Mouse (Mus musculus) adrenal gland, postnatal 10 days (tissue): Measurements from ENCODE around the gene Akain1. TPM values are rescaled to one million over a fixed set of nuclear protein-coding genes. Genes with fewer than 3 reads are reported as not detected.

Experiments used
- DNase-seq: peaks from one replicate; pipeline ENCODE4 v3.0.0; 2021; ENCODE audit warnings: mixed read lengths
- long read RNA-seq, 2 experiments: library from polyadenylated mRNA; stranded (forward); transcript quantifications; one replicate each; pipeline ENCODE4 v2.0.0; 2021
- total RNA-seq, 2 experiments: library from RNA; stranded (reverse); gene quantifications; 2 replicates each; pipeline ENCODE4 v1.2.3; 2021

Gene Akain1
- total RNA-seq, result not detected
- long read RNA-seq, experiment 1, partial matches to known transcripts, result 0 of 1 reads
- long read RNA-seq, experiment 1, other reads (novel, unspliced or antisense), result 0 of 1 reads
- long read RNA-seq, experiment 2, result 0 reads

DNA sequence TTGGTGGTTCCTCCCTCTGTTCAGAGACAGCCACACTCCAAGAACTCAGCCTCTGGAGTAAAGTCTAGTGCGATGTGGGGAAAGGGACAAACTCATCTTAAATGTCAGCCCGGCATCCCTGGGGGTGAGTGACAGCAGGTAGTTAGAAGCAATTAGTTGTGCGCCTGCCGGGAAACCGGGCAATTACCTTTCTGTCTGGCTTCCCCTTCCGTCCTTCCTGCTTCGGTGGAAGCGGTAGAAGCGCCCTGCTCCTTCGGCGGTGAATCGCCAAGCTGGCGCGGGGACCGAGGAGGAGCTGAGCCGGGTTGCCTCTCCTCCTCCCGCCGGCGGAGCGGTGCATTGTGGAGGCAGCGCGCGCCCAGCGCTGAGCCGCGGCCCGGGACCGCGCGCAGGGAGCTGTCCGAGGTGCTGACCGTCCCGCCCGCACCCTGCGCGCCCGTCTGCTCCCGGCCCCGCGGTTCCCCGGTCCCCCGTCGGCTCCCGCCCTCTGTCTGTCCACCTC is at the start of gene Akain1:
Gene Akain1 (plus strand): TSS at position 337 of the 502 bp plus-strand sequence.
- peak; percentile 92 for DNase-seq

- peak; percentile 43 for DNase-seq
Observed at GRCm38 (mm10) chr17:69396147-69397033, 42.7 kb upstream of the Akain1 start.

DNA sequence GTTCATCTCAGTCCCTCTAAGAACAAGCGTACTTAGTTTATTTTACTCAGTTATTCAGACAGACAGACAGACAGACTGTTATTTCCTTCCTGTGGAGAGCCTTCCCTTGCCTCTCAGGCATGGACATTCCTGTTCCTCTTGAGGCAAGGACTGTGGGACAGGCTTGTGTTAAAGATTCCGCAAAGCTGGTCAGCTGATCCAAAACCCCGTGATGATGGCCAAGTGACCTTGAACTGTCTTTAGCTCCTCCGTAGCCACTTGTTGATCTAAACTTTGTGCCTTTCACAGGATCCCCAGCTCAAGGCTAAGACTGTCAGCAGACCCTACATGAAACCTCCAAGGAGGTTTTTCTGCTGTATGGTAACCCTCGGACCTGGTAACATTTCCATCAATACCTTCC is 42.0 kb upstream of the Akain1 start:
- DNase-seq, result no peak

DNA sequence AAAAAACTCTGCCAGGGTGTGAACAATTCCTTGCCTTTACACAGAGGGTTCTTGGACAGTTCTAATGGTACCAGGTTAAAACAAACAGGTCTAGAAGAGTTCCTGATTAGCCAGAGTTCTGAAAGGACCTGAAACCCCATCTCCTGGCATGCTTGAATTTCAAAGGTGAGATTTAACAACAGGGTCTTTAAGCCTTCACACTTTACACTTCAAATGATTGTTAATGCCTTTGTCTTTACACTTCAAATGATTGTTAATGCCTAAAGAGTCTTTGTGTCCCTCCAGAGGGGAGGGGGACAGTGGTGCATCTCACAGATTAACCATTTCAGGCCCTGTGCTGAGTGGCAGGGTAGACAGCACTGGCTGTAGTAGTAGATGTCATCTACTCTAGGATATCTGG is 41.0 kb upstream of the Akain1 start:
- DNase-seq, result no peak

DNA sequence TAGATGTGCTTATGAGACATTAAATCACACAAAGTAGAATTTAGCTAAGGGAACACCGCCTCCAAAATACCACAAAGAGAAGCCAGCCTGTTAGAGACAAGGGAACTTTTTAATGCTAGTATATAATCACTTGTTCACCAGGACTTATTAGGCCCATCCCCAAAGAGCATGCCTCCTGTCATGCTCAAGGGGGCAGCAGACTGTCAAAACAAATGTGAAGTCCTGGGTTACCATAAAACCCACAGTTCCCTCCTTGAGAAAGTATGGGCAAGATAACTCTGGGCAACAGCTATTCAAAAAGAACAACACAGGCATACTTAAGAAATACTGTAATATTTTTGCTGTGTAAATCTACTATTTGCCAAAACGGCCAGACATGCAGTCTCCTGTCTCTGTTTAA is 38.0 kb upstream of the Akain1 start:
- no peak for DNase-seq

DNA sequence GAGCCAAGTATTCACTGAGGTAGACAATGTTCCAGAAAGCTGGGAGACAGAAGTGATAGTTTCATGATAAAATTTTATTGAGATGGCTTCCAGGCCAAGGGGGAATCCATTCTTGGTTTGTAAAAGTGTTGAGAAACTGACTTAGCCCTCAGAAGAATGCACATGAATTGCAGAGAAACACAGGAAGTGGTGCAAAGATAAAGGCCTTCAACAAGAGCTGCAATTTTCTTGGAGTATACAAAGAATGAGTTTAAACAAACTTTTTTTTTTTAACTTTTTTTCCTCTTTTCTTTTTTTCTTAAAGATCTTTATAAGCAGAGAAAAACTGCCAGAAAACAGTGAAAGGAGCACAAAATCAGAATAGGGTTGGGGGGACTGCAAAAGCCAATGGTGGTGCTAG is 23.0 kb upstream of the Akain1 start:
- no peak for DNase-seq

- DNase-seq, result peak; percentile 98
Observed at GRCm38 (mm10) chr17:69416920-69417661, 22.0 kb upstream of the Akain1 start.

DNA sequence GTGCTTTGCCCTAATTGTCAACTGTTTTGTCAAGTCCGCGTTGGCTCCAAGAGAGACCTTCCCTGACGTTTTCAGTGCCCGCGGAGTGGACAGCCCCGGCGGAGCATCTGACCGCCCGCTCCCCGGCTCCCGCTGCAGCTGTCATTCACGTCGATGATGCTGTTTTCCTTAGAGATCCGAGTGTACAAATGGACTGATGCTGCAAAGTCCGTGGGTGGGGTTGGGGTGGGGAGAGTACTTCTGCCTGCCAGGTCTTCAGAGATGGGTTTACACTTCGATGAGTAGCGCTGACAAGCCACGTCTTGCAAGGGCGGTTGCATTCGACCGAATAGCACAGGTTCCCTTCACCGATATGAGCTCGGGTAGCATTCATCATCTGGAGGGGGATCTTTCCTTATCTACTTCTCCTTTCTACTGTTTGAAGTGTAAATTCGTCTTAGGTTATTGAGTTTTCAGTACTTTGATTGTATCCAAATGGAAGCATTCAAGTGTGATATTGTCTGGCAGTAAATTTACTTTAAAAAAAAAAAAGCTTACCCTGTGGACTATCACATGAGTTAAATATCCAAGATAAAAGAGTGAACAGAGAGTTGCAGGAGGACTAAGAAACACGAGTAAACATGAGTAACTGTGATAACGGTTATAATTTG is 21.3 kb upstream of the Akain1 start:
- DNase-seq, result no peak

DNA sequence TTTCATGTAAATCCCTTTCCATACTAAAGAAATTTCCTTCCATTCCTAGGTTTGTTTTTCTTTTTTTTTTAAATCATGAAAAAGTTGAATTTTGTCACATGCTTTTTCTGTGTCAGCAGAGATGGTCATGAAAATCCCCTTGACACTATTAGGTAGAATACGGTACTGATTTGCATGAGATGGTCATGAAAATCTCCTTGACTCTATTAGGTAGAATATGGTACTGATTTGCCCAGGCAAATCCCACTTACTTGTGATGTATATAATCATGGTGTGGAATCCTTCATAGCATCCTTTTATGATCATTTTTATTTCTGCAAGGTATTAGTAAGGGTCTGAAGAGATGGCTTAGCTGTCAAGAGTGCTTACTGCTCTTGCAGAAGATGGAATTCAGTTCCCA is 17.5 kb upstream of the Akain1 start:
- DNase-seq, result no peak

- DNase-seq, result no peak
Observed at GRCm38 (mm10) chr17:69437836-69438235, 1.3 kb upstream of the Akain1 start.

GRCm38 (mm10) chr17:69438486-69438885 is 640 bp upstream of the Akain1 start:
- no peak for DNase-seq

DNA sequence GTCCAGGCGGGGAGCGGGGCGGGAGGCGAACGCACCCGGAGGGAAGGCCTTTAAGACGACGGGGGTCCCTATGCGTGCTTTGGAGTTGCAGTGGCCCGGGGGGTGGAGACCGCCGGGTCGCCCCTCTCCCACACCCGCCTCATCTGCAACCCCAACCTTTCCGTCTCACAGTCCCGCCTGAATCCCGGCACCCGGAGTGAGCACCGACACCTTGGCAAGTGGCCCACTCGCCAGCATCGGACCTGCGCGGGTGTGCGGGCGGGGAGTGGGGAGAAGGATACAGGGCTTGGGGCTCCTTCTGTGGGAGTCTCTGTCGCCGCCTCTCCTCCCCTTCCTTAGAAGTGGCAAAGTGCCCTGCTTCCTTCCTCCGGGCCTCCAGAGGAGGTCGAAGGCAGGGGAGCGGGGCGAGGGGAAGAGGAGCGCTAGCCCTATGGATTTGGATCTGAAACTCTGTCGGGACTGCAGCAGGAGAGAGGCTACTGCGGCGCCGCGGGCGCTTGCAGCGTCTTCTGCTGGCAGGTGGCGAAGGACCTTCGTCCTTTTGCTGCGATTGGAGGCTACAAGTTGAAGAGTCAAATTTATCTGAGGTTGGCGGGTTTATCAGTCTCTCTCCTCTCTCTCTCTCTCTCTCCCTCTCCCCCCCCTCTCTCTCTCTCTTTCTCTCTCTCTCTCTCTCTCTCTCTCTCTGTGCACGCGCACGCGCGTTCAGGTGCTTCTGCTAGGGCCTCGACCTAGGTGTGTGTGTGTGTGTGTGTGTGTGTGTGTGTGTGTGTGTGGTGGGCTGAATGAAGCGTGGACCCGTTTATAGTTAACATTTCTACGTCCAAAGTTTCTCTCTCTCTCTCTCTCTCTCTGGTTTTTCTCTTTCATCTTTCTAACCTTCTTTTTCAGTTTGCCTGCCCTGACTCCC is 700 bp downstream of the Akain1 start:
- peak; percentile 29 for DNase-seq

DNA sequence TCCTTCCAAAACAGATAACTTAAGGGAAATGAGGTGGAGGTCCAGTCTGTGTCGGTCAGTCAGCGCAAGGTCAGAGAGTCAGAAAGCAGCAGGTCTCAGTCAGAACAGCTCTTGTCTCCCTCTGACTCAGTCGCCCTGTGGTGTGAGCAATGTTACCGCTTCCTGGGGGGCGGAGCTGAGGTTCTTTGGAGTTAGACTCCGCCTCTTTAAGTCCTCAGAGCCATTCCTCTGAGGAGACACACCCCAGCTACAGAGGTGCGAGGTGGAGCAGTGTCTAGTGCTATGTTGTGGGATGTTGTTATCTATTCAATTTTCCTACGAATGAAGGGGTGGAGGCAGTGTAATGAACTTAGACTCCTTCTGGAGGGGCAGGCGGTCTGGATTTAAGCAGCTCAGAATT is 1.9 kb downstream of the Akain1 start:
- DNase-seq, result no peak

- no peak for DNase-seq
Observed at GRCm38 (mm10) chr17:69448679-69449078, 9.6 kb downstream of the Akain1 start.

DNA sequence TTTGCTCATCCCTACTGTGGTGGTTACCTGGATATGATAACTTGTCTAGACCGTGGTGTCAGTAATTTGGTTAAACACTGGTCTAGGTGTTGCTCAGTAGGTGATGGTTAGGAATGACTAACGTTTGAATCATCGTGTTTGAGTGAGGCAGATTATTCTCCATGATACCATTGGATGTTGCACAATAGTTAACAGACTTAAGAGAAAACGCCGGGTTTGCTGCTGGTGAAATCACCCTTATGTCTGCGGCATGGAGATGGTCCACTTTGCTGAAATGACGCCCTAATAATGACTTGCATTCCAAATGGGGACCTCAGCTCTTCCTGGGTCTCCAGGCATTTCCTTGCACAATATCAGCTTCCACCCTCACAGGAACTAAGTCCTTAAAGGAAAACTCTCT is 22.6 kb downstream of the Akain1 start:
- no peak for DNase-seq

GRCm38 (mm10) chr17:69463037-69463436 is 23.9 kb downstream of the Akain1 start:
- no peak for DNase-seq

- DNase-seq, result no peak
Observed at GRCm38 (mm10) chr17:69471171-69471570, 32.0 kb downstream of the Akain1 start.

- DNase-seq, result no peak
Observed at GRCm38 (mm10) chr17:69472401-69472800, 33.3 kb downstream of the Akain1 start.

DNA sequence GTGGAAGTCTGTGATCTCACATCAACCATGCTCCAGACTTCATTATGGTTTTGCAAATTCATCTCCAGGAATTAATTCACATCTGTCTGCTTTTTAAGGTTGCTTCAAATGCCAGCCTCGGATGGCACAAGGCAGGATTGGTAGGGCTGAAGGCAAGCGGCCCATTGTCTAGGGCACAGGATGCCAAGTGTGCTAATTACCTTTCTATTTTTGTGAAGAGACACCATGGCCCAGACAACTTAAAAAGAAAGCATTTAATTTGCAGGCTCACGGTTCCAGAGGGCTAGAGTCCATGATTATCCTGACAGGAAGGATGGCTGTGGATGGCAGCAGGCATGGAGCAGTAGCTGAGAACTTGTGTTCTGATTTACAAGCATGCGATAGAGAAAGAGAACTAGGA is 35.0 kb downstream of the Akain1 start:
- DNase-seq, result no peak

- peak; percentile 80 for DNase-seq
Observed at GRCm38 (mm10) chr17:69475423-69475822, 36.3 kb downstream of the Akain1 start.

DNA sequence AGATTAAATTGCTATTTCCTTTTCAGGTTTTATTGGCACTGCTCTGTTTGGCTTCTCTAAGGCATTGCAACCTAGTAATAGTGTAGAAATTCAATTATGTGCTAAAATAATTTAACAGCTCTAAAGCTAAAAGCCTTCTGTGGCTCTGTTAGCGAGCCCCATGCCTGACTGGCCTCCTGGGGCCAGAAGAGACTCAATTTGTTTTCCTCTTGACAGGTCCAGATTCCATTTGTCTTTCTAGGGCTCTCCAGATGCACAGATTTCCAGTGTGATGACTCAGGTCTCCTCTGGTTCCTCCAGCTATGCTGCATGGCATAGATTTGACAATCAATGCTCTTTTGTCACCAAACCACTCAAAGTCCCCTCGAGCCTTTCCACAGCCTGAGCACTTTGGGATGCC is 38.4 kb downstream of the Akain1 start:
- DNase-seq, result no peak
